Mouse (Mus musculus): ENCODE results near the gene Lrit2.

Lrit2 gene

DNA sequence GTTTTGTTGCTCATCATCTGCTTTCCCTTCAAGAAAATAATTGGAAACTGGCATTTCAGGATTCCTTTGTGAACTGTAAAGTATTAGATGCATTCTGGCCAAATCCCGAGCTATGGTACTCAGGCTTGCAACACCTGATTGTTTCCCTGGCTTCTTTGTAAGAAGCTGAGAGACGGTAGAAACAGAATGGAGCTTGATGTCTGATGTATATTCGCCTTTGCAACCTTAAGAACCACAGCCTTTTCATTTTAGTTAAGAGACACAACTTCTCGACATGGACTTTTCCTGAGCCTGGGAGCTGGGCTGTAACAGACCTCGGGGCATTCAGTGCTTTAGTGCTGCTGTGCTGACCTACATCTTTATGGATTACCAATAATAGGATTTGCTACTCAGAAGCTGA is at the start of gene Lrit2:
Gene Lrit2, plus strand, starts transcription at position 301 of the 400 bp plus-strand sequence.
- no peak for DNase-seq (ENCODE audit: low spot score)

DNA sequence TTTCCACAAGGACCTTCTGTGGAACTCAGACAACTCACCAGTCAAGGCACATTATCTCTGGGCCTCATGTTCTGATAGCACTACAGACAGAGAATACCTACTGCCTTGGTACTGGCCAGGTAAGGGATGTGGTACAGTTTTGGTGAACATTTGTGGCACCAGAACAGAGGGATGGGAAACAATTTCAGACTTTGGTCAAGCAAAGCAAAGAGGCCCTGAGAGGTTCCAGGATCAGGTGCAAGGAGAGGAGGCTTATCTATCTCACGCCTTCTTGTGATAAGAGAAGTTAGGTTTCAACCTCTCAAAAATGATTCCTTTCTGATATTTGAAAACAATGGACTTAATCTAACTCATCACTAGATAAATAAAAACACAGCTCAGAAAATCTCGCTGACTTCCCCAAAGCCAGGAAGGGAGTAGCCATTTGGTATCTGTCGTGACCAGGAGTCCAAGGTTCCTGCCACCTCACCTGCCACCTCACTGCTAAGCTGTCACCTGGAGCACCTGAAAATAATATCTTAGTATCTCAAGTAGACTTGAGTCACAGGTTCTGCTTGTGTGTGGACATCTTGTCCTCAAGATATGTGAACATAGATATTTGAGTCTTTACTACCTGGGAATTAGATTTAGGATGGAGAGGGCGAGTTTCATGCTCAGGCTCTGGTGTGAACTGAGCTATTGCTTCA is 40.3 kb upstream of the Lrit2 start:
- no peak for DNase-seq (ENCODE audit: low spot score)

DNA sequence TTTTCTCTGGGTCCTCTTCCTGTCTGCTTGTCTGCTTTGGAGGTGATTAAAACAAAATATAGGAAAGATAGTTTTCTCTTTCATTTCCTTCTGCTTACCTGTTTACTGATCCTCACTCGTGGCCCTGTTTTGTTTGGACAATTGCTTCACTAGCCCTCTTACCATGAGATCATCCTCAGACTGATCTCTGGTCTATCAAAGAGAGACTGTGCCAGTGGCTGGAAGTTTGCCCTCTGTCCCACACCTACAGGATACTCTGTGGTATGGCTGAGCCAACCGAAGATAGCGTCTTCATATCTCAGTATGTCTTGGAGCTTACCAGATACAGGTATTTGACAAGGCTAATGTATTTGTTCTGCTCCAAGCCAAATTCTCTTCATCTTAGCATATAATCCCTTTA is 39.8 kb upstream of the Lrit2 start:
- DNase-seq (ENCODE audit: low spot score), result no peak

DNA sequence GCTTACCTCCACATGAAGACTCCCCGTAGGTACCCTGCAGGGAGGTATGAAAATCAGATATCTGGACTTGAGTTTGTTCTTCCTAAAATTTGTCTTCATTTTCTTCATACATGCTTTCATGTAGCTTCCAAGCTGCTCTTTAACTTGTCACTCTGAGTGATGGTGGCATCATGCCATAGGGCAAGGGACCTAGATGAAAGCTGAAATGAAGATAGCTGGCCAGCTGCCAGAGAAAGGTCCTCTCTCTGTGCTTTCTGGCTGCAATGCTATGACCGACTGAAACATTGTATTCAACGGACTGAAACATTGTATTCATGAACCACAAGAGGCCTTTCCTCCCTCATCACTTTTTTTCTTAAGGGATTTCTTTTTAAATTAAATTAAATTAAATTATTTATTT is 39.2 kb upstream of the Lrit2 start:
- DNase-seq (ENCODE audit: low spot score), result no peak

DNA sequence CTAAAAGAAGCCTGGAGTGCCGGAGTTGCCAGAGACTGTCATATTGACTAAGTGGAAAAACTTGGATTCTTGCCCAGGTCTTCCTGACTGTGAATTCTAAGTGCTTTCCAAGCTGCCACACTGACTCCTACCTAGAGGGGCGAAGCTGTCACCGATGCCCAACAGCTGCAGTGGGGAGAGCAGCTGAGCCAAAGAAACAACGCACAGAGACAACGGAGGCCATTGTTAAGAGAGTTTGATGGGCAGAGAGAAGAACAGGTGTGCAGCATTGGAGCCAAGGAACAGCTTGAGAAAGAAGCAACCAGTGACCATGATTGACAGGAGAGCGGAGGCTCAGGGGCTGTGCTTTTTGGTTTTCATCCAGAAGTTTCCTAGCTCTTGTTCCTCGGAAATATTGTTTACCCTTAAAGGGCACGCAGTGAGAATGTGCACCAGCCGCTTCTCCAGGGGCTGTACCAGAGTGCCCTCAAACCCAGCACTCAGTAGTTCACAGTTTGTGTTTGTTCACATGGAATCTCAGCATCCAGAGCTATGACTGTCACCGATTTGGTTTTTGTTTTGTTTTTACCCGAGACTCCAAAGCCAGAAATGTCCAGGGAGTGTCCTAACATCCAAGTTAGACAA is 35.1 kb upstream of the Lrit2 start:
- DNase-seq (ENCODE audit: low spot score), result peak; percentile 31

DNA sequence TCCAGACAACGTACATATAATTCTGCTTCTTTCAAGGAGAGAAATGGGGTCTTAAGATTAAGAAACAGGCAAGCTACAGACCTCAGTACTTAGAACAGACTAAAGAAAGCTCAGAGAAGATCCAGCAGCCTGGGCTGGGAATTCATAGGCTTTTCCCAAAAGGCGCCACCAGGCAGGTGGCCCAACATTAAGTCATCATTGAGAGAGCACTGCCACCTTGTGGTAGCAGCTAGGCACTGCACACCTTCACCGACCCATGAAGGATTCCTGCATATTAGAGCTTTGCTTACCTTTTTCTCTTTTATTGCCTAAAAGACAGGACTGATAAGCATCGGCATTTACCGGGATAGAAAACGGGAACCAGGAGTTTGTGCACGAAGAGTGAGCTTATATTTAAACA is 34.5 kb upstream of the Lrit2 start:
- DNase-seq (ENCODE audit: low spot score), result peak; percentile 77

DNA sequence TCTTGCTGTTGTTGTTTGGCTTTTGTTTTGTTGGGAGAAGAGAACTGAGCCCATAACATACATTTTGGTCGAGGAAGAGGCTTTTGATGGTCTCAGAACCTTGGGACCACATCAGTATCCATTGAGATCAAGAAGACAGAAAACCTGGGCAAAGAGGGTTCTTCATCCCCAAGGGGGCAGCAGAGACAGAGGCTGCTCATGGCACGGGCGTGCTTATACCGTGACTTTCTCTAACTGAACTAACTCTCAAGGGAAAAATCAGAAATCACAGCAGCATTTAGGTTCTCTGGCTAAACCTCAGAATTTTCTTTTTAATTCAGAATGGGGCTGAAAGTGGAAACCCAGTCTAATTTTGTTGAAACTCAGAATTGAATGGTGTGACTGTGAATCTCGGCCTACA is 33.3 kb upstream of the Lrit2 start:
- DNase-seq (ENCODE audit: low spot score), result no peak

DNA sequence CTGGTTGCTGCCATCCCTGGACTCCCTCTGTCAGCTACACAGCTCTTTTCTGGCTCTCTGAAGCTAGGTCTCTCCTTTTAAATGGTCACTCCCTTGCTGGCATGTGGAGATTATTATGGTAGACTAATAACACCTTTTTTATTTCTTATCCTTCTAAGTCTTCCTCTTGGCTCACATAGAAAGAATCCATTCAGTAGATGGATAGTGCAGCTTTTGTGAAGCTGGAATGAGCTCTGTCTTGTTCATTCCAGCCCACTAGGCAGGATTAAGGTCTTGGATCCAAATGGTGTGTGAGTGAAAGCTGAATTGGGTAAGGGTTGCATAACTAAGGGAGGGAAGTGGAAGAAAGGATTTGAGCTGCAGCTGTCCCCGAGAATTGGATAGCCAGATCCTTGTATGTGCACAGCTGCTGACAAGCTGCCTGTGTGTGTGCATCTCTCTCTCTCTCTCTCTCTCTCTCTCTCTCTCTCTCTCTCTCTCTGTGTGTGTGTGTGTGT is 18.8 kb upstream of the Lrit2 start, which contains the start of gene Rgr:
Gene Rgr, minus strand, starts transcription at position 51 of the 497 bp plus-strand sequence.
- no peak for DNase-seq (ENCODE audit: low spot score)

DNA sequence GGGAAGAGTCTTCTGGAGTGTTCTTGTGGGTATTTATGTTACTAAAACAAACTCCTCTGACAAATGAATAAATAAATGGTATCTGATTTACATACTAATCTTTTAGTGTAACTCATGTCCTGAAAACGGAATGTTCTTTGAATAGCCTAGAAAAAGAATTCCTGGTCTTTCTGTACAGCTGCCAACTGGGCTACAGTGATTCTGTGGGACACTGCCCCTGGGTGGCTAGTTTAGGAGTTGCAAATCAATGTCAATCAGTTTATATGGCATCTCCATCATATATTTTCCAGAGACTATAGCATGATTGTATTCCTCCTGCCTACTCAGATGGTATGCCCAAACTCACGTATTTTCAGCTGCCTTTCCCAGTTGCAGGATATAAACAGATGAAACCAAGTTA is 2.9 kb upstream of the Lrit2 start:
- no peak for DNase-seq (ENCODE audit: low spot score)

DNA sequence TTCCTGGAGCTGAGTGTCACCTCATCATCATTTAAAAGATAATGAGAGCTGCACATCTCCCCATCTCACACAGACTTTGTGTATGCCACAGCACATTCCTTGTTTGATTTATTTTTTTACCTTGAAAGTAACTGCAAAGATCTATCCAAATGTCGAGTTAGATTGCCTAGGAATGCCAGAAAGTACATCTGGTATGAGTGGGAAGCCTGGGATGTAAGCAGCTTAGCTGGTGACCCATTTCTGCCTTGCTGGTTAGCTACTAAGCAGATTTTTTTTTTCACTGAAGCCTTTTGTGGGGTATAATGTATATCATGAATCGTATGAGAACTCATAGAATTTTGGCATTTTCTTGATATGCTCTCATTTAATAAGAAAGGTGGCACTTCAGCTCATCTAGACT is 1.1 kb upstream of the Lrit2 start:
- DNase-seq (ENCODE audit: low spot score), result no peak

DNA sequence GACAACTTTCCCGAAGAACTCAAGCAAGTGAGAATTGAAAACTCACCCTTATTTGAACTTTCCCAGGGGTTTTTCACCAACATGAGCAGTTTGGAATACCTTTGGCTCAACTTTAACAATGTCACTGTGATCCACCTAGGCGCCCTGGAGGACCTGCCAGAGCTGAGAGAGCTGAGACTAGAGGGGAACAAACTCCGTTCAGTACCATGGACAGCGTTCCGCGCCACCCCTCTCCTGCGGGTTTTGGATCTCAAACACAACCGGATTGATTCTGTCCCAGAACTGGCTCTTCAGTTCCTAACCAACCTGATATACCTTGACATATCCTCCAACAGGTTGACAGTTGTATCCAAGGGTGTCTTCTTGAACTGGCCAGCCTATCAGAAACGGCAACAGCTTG is 787 bp downstream of the Lrit2 start:
- DNase-seq (ENCODE audit: low spot score), result no peak

DNA sequence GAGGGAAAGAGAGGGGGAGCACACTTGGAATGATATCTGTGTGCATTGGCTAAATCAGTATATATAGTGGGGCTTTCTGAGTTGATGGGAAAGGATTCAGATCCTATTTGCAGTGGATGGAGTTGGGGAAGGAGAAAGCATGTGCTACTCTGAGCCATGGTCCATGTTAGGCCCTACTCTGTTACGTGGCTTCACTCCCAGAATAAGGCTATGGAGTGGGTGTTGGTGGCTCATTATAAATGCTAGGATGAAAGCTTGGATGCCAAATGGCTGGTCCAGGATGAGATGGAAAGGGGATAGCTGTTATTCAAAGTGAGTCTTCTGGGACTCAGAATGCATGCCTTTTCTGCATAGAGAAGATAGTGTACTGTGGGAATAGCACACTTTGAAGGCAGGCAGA is 13.0 kb downstream of the Lrit2 start:
- DNase-seq (ENCODE audit: low spot score), result no peak

DNA sequence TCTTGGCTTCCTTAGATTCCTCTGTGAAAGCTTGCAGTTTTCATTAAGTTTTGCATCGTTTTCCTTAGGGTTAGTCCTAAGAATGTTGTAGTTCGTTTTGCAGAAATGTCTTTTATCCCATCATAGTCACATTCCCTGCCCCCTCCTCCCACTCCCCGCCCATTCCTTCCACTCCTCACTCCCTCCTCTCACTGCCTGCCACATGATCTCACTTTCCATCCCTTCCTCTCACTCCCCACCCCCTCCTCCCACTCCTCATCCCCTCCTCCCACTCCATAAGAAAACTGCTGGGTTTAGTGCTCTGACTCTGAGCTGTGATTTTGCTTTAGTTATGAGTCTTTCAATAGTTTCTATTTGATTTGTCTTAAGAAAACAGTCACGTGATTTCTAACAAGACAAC is 16.0 kb downstream of the Lrit2 start:
- no peak for DNase-seq (ENCODE audit: low spot score)

DNA sequence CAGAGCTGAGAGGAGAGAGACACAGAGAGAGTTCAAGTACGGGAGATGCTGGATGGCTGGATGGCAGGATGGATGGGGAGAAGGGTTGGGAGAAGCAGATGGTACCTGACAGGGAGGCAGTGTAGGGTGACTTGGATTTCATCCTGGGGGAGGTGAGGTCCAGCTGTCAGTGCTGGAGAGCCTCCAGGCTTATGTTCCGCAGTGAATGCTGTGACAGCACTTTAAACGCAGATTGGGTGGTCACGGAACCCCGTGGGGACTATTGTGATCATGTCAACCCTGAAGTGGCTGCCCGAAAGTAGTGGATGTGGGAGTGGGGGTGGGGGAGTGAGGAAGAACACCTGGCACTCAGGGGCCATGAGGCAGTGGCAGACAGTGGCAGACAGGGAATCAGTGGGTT is 26.7 kb downstream of the Lrit2 start:
- DNase-seq (ENCODE audit: low spot score), result no peak

DNA sequence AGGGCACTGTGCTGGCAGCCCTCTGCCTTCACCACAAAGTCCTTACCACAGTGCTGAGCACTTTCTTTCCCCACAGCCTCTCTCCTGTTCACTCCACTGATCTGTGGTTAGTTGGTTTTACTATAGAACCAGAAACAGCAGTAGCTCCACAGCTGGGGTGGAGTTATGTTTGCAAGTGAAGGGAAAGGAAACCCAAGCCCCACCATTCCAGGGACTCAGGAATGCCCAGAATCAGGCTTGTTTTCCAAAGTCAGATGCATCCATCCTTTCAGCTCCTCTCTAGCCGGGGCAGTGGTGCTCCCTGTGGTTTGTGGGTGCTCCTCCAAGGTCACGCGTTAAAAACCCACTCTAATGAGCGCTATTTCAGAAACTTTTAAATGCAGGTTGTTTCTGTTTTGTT is 27.8 kb downstream of the Lrit2 start:
- DNase-seq (ENCODE audit: low spot score), result no peak

DNA sequence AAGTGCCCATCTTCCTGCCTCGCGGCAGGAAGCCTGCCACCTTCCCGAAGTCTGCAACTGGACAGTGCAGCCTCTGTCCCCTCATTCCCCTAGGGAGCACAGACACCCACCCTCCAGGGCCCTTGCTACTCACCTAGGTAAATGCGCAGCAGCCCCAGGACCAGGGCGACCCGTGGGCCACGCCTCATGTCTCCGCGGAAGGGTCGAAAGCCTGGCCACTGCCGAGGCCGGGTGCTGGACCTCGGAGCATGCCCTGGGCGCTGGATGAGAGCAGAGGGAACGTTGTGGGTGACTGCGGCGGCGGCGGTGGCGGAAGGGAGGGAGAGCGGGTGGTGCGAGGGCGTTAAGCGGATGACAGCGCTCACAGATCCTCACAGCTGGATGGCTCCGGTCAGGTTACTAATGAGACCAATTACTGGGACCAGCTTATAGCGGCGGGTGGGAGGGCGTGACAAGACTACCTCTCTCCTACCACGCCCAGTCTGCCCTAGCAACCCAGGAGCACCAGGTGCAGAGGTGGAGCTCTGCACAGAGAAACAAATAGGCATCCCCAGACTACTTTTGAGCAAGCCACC is 30.3 kb downstream of the Lrit2 start, which contains the start of gene Cdhr1:
Gene Cdhr1, minus strand, starts transcription at position 392 of the 575 bp plus-strand sequence.
- DNase-seq (ENCODE audit: low spot score), result peak; percentile 6

DNA sequence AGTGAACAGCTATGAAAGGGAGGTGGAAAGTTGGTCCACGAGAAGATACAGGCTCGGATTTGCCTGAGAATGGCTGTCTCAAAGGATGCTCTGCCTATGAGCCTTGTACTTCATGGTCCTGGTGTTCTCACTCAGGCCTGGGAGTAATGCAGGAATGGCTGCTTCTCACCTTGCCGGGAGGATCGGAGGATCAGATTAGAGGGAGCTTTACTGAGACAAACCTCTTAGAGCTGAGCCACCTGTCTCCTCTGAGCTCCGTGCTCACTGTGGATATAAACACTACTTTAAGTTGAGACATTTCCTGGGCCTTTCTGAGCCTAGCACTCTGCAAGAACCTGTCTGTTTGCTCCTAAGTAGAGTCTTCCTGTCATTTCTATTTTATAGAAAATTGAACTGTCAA is 33.8 kb downstream of the Lrit2 start:
- DNase-seq (ENCODE audit: low spot score), result no peak

DNA sequence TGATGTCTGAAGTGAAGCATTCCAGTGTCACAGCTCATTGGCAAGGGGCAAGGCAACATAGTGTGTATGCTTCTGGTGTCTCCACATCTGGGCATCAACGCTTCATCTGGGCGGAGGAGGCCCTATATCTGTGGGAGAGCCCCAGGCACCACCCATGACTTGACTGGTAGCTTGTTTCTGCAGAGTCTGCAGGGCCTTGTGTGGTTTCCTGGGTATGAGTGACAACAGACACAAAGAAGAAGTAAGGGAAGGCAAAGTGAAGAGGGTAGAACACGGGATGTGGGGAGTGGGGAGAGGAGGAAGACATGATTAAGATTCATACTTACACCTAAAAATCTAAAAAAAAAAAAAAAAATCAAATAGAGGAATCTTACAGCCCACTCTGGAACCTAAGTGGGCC is 34.8 kb downstream of the Lrit2 start:
- no peak for DNase-seq (ENCODE audit: low spot score)

DNA sequence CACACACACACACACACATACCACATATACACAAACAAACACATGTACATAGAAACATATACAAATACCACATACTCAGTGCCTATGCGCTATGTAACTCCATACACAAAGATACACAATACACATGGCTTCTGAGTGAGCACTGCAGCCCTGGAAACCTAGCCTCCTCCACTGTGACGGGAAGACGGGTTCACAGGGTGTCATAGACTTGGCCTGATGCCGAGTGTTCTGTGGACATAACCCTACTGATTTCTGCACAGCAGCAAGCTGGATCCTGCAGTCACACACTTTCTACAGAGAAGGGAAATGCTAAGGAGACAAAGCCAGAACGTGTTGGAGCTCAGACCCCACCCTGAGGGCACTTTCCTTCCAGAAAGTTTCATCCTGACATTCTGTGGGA is 37.0 kb downstream of the Lrit2 start:
- DNase-seq (ENCODE audit: low spot score), result no peak

DNA sequence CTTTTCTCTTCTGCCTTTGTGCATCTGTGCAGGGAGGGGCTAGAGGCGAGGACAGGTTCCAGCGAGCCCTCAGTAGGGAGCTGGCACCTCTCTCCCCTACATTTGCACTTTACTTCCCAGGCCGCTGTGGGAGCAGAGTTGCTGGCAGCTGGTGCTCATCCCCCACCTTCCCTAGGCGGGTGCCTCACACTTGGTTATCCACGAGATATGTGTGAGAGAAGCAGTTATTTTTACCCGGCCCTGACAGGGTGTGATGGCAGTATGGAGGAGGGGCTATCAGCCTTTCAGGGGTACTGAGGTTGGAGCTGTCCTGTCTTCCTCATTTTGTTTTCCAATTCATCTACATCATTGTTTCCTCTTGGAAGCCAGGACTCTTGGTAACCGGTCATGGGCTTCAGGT is 38.1 kb downstream of the Lrit2 start:
- no peak for DNase-seq (ENCODE audit: low spot score)

DNA sequence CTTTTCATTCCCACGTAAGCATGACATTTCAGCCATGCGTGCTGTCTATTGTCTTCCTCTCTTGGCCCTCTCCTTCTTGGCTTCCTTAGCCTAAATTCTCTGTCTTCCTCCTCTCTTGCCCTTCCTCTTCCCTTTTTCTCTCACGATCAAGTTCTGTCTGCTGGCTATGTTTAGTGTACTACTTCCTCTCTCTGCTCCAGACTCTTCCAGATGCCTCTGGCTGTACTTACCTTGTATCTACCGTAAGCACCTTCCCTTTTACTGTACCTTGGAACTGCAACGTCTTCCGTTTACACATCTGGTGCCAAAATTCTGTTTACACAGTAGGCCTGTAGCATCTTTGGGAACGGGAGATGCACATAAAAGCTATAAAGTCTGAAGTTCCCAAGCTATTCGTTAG is 41.7 kb downstream of the Lrit2 start:
- DNase-seq (ENCODE audit: low spot score), result no peak

DNA sequence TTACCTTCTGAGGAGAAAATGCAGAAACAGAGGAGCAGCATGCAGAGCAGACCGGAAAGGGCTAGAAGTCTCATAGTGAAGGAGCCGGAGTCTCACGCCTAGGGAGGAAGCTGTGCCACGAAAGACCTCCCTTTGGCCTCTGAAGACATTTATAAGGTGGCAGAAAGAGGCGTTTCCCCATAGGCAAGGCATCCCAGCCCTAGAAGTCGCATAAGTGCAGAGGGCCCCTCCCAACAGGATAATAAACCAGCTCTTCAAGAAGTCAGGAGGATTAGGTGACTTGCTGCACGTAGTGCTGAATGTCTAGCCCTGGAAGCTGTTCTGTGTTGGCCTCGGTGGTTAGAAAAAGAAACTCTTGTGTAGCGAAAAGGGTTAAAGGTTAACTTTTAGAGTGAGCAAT is 42.2 kb downstream of the Lrit2 start:
- no peak for DNase-seq (ENCODE audit: low spot score)

DNA sequence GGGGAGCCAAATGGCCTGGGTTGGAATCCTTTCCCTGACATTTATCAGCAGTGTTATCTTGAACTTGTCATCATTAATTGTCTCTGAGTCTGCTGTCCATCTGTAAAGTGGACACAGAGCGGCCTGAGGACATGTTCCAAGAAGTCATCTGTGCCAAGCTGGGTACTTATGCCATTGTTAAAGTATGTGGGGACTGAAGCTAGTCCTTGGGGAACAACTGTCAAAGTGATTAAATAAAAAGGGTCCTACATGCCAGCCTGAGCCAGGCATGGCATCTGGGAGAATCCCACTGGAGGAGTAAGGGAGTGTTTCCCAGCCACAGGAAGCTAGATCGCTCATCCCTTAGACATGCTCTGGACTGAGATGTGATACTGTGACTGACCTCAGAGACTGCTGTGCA is 42.7 kb downstream of the Lrit2 start:
- no peak for DNase-seq (ENCODE audit: low spot score)

DNA sequence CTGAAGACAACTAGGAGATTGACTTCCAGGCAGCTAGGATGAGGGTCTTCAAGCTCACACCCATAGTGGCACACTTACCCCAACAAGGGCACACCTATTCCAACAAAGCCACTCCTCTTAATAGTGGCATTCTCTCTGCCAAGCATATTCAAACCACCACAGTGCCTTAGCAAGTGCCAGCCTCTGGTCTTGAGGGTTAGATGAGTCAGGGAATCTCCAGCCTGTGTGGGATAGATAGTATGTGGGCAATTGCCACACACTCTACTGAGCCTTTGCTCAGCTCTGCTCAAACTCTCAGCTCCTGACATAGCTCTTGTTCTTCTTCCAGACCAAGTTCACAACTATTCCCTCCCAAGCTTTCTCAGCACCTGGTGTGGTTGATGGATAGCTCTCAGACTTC is 43.6 kb downstream of the Lrit2 start:
- no peak for DNase-seq (ENCODE audit: low spot score)
